Mouse (Mus musculus): ENCODE measurements around the gene Cacna1c.

Gene Cacna1c

DNA sequence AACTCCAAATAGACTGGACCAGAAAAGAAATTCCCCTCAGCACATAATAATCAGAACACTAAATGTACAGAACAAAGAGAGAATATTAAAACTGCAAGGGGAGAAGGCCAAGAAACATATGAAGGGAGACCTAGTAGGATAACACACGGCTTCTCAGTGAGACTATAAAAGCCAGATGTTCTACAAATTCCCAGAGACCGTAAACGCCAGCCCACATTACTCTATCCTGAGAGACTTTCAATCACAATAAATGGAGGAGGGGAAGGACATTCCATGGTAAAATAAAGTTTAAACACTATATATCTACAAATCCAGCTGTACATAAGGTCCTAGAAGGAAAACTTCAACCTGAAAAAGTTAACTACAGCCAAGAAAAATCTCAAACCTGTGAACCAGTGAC is 185.3 kb downstream of the Cacna1c start:
- DNase-seq (ENCODE audit: low read depth, low spot score): no peak

DNA sequence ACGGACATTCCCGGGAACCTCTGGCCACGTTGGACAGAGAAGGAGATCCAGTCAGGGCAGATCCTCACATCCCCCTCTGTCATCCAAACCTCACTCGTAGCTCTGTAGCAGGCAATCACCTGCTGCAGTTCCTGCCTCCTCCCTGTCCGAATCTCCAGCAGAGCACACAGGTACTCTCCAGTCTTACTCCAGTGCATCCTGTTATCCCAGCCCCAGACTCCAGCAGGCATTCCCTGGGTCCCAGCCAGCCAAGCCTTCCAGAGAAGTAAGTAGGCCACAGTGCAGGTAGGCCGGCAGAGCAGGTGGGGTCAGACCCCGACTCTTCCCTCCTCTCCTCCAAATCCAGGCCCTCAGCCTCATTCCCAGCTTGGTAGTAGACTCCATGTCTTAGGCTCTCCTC is 186.7 kb downstream of the Cacna1c start:
- DNase-seq (ENCODE audit: low read depth, low spot score): no peak

DNA sequence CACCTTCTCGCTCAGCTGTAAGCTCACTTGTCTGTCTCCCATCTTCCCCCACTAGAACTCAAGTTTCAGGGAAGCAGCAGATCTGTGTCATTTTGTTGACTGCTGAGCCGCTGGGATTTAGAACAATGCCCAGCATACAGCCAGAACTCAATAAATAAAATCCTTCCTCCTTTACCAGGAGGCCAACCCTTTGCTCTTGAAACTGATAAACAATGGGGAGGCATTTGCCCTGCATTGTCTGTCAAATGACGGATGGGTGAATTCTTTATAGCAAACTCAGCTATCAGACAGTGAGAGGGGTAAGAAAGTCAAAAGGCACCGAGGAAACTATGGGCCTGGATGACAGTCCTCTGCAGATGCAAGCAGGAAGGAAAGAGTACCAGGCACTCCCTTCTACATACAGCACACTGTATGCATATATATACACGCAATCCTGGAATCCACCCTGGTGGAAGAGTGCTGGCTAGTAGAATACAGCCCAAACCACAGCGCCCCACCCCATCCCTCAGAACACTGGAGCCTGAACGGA is 187.5 kb downstream of the Cacna1c start:
- no peak for DNase-seq (ENCODE audit: low read depth, low spot score)

DNA sequence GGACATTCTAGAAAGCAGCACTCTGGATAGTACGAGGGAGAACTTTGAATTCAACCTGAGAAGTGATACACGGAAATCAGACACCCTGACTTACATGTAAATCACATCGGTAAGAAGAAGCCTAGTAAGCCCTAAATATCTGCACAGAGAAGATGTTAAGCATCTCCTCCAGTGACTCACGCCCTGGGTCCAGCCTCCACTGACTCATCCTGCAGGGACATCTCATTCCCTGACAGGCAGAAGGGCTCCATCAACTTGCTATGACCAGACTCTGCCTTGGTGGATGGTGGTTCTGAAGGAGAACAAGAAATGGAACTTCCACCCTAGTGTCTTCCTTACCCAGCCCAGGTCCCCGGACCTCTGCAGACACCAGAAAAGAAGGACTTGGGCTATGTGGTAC is 191.6 kb downstream of the Cacna1c start:
- no peak for DNase-seq (ENCODE audit: low read depth, low spot score)

DNA sequence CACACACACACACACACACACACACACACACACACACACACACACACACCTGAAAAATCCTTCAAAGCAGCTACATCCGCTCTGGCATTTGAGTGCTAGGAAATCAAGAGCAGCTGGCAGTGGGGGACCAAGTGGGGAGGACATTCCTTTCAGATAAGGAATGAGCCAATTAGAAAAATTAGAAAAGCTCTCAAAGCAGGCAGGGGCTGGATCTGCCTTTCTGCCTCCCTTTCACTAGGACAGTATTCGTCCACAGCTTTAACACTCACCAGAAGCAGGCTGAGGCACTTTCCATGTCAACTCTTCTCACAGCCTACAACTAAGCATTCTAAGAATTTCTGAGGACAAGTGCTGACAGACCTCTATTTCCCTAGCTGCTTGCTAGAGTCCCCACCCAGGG is 194.8 kb downstream of the Cacna1c start:
- DNase-seq (ENCODE audit: low read depth, low spot score): no peak

DNA sequence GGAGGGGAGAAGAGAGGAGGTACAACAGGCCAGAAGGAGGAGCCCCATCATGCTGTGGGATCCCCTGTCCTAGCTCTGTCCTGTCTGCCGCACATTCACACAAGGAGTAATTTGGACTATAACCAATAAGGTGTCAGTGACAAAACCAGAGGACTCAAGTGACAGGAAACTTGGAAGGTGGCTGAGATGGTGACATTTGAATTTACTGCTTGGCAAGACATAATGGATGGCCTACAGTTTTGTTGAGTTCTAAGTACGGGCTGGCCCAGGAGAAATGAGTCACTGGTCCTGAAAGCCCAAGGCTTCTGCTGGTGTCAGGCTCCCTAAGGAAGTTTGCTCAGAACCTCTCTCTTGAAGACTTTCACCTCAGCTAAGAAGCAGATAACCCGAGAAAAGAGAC is 196.0 kb downstream of the Cacna1c start:
- DNase-seq (ENCODE audit: low read depth, low spot score): no peak

DNA sequence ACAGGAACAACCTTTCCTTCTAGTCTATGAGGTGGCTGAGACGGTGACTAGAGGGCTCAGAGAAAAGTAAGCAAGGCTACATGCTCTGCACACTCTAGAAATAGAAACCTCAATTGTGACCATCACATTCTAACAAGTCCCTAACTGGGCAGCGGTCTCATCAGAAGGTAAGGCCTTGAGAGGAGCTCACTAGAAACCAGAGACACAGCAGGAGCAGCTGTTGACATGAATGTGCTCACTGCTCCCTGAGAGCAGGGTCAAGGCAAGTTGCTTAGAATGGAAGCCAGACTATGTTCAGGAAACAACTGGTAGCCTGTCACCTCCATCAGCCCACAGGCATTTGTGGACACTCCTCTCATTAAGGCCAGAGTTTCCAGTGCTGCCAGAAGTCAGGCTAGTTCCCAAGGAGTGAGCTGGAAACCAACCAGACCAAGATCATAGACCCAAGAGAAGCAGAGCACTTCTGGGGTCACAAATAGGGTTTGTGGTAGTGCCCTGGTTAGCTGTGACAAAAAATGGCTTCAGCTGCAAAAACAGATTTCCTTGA is 196.8 kb downstream of the Cacna1c start:
- DNase-seq (ENCODE audit: low read depth, low spot score): no peak

DNA sequence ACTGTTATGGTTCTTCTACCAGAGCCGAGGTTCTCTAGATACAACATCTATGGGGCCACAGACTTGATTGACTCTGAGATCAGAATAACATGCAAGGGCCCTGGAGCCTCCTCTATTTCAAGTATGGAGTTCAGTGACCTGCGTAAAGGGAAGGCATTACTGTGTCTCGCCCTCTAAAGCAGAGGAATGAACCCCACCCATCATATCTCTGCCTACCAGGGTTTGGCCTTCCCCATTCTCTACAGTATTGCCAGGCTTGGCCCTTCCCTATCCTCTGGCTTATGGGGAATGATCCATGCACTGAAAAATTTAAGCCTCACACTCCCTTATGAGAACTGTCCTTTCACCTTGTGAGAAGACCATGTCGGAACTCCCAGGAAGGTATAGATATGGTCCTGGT is 198.8 kb downstream of the Cacna1c start:
- DNase-seq (ENCODE audit: low read depth, low spot score): no peak

DNA sequence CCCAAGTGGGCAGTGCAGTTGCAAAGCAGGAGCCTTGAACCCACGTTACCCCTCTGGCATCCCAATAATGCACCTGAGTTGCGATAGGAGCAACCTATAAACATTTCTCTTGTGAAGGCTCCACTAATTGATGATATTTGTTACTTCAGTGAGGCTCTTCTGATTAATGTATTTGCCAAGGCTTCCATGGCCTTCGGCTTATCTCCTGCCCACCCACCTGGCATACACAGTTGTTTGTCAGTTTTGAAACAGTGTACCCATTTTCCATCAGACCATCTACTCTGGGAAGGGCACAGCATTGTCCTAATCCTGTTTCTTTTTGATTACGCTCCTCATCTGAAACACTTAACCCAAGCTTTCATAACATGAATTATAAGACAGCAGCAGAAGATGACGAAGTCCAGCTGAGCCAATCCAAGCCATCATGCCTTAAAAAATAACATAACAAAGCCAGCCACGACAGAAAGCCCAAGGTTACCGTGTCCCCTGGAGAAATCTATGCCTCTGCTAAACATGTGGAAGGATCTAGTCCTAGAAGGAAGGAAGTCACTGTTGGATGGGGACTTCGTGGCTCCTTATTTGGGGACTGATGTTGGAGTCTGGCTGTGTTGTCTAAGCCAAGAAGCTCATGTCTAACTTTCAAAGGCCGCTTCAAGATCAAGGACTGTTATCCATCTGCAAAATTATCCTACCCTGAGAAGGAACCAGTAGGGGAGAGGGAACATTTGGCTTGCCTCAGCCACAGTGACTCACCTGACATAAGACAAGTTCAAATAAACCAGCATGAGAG is 201.8 kb downstream of the Cacna1c start:
- no peak for DNase-seq (ENCODE audit: low read depth, low spot score)

DNA sequence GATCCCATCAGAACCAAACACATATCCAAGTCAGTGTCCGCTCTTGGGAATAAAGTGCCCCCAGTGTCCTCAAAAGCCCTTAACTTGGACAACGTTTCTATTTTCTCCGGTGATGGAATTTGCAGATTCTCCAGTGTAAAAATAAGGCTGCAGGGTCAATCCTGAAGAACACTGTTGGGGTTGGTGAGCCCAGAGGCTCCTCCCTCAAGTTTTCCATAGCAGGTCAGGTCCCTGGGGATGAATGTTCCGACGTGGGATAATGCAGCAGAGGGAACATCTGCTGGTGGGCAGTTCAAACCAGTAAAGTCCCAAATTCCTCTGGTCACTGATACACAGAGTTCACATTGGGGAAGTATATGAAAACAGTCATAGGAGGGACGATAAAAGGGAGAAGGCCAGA is 203.8 kb downstream of the Cacna1c start:
- no peak for DNase-seq (ENCODE audit: low read depth, low spot score)

DNA sequence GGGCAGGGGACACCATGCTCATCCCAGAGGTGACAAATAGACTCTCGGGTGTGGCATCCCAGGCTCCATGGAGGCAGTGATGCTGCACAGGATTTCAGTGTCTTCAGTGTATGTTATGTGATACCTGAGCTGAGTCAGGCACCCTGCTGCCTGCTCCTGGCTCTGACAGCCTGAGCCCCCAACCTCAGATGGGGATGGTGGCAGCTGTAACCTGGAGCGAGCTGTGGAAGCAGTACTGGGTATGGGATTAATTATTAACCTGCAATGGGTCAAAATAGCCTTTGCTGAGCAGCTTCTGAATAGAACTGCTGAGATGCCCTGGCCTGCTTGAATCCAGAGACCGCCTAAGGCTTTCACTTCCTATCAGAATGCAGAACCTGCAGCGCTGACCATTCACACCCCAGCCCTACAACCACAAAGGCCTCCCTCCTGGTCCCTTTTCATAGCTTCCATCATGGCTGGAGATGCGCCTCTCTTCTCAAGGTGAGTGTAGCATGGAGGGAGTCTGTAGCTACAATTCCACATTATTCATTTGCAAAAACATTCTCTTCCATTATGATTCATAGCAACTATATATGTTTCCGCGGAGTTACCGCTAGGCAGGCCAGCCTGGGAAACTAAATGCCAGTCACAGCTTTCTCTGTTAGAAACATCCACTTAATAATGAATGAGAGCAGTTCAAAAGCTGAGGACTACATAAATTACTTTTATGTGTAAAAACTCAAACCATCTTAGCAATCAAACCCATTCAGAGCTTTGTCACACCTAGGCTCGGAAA is 206.0 kb downstream of the Cacna1c start:
- no peak for DNase-seq (ENCODE audit: low read depth, low spot score)

DNA sequence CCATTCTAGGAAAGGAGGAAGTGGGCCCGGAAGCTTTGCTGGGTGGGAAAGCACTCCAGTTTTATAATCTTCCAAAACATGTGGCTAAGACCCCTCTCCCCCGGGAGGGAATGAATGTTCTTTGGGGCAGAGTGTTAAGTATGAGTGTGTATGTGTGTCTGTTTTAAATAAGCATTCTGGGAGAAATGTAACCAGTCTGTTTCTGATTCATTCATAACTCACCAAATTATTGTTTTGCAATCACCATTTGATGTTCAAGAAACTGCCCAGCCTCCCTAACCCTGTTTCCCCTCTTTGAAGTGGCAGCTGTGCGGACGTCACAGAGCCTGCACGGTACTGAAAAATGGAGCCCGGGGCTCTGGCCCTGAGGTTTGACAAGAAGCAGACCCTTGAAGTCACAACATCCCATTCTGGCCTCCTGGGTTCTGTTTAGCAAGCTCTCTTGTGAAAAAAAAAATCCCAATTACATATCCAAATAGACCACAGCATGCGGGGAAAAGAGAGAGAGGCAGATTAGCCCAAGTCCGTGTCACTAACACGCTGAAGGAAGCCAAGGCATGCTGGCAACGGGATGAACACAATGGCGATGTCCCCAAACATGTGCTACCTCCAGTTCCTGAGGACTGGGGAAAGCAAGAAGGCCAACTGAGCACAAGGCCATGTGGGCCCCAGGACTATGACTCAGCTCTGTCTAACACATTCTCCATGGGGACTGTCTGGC is 211.9 kb downstream of the Cacna1c start:
- DNase-seq (ENCODE audit: low read depth, low spot score): no peak

DNA sequence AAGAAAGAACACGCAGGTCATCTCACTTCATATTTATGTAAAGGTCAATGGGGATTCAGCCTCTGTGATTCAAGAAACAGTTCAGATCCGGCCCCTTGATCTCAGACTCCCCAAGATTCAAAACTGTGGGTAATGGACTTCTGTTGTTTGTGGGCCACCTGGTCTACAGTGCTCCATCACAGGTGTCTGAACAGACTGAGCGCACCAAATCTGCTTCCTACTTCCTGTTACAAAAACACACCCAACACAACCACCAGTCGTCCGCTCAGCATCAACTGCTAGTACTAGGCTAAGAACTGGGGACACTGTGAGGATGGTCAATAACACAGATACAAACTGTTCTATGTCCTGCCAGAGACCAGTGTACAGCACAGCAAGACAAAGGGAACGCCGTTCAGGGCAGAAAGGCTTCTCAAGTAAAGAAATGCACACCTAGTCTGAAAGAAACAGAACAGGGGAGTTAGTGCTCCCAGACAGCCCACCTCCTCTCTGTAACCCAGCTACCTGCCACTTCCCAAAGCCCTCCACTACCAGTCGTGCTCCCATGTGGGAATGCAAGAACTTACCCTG is 212.7 kb downstream of the Cacna1c start:
- DNase-seq (ENCODE audit: low read depth, low spot score): no peak

DNA sequence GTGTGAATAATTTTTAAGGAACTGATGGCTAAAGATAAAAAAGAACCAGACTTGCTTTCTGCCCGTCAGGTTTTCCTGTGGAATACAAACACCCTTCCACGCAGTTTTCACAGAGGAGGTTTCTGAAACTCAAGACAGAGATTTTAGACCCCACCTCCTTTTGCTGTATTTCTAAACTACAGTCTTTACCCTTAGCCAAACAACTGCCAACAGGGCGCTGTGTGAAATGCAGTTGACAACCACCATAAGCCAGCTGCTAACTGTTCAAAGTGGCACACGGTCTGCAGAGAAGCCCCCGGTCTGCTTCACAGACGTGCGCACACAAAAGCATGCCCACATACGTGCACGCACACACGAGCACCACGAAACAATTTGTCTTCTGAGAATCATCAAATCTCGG is 216.0 kb downstream of the Cacna1c start:
- no peak for DNase-seq (ENCODE audit: low read depth, low spot score)

DNA sequence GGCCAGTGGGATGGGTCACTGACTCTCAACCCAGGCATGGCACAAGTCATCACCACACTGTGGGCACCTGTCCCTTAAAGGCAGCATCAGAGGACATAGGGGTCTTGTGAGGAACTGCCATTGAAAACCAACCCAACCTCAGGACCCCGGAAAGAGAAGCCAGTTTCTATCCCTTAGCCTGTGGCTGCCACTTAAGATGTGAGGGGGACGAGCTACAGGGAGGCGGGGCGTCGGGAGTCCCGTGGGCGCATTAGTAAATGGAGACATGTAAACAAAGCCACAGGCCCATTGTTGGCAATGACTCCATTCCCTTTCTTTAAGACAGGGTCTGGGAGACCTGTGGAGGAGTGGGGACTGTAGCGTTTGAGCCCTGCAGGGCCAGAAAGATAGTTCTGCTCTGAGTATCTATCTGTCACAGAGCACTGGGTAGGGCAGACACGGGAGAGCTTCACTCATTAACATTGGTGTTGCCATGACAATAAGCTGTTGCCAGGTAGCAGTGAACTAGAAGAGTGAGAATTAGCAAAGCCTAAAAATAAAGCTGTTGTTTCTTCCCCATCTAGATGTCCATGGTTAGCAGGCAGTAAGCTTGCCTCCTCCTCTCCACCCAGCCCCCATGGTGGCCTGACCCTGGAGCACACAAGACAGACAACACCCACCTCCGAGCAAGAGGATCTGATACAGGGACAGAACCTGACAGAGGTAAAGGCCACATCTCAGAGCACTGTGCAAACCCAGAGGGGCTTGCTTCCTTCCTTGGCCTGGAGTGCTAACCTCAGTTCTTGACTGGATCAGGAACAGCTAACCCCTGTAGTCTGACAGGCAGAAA is 218.6 kb downstream of the Cacna1c start:
- DNase-seq (ENCODE audit: low read depth, low spot score): no peak

DNA sequence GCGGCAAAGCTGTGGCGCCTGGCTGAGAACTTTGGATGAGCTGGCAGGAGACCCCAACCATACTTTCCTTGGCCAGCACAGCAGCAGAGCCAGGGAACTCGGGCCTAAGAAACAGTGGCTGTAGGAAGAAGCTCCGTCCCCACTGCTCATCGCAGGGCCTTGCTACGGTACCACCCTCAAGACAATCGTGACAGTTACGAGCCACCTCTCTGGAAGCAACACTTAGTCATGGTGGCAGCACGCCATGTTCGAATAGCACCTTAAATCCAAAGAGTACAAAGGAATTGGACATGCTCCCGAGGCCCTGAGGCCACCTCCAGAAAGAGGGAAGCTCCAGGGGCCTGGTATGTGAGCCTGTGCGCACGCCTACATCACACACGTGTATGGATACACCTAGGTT is 219.6 kb downstream of the Cacna1c start:
- no peak for DNase-seq (ENCODE audit: low read depth, low spot score)

DNA sequence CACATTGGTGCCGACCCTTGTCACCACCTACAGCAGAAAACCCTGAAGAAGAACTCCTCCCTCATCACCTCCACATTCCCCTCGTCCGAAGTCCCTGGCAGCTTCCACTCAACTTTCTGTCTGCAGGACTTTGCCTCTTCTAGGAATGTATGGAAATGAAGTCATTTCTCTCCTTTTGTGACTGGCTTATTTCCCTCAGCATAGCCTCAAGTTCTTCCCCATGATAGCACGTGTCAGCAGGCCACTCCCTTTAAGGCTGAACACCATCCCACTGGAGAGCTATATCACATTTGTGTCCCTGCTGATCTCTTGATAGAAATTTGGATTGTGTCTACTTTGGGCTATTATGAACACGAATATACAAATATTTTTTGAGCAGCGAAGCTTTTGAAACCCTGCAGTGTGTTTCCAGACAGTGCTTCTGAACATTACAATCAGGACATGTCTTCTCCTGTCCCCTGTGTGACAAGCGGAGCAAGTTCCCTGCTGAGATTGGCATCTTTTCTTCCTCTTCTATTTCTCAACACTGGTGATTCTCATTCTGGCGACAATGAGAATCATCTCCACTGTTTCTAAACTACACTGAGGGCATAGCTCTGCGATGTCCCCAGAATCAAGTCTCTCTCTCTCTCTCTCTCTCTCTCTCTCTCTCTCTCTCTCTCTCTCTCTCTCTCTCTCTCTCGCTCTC is 224.2 kb downstream of the Cacna1c start:
- DNase-seq (ENCODE audit: low read depth, low spot score): no peak

DNA sequence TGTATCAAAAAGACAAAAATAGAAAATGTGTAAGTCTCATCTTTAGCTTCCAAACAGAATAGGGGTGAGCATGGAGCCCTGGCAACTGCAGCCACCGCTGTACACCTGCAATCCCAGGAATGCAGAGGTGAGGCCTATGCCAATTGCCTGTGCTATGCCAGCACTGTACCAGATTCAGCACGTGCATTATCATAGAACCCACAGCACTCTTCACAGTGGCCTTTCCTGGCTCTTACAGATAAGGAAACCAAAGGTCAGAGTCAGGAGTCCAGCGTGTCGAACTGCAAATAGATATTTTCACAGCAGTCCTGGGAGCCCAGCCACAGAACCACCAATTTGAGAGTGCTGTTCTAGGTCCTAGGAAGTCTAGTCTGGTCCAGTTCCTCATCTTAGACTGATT is 227.4 kb downstream of the Cacna1c start:
- DNase-seq (ENCODE audit: low read depth, low spot score): no peak

DNA sequence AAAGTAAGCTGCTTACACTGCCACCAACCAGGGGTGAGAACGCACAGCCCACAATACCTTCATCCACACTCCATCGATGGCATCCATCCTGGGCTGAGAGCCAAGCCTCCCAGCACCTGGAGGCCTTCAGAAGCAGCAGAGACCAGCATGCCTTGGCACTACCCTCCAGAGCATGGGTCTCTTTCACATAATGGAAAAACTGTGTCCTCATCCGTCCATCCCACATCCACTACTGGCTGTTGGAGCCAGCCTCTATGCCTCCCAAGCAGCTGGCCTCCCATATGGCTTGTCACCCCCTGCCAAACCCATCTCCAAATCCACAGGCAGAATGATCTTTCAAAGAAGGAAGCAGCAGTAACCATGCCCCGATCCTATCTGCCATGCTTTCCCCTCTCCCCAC is 229.3 kb downstream of the Cacna1c start:
- no peak for DNase-seq (ENCODE audit: low read depth, low spot score)

DNA sequence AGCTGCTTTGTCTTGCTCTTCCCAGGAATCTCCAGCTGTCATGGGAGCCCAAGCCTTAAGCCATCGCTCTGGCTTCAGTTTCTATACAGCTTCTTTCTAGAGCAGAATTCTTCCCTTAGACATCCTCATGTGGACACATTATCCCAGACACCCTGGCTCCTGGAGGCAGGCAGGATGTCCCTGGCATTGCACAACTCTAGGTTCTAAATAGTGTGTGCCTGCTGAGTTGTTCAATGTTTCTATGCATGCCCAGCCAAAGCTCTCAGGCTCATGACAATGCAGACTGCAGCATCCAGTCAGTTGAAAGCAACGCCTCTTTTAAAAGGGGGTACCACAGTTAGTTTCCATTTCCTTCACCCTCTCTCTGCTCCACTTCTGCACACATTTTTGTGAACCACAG is 230.6 kb downstream of the Cacna1c start:
- DNase-seq (ENCODE audit: low read depth, low spot score): no peak

All from CD4-positive helper T cell, adult 2 months (primary cell).